Mouse (Mus musculus): ENCODE results near the gene Utp14b. TPM values are rescaled to one million over a fixed set of nuclear protein-coding genes. Genes with fewer than 3 reads are reported as not detected.

The Utp14b gene
- total RNA-seq (2022) = 1 to 10 TPM; 1.0 to 1.2 (median 1.1) TPM

- DNase-seq (ENCODE audit: low spot score) = peak; percentile 94
Observed at GRCm38 (mm10) chr1:78657671-78658440, at the start of gene Utp14b, which contains the start of gene Acsl3. Utp14b (plus strand) TSS chr1:78658038. Acsl3 (plus strand) TSS chr1:78657825.

GRCm38 (mm10) chr1:78609134-78609907 lies 48.5 kb upstream of the Utp14b start:
- DNase-seq (ENCODE audit: low spot score) = no peak

GRCm38 (mm10) chr1:78611039-78611438 lies 46.8 kb upstream of the Utp14b start:
- DNase-seq (ENCODE audit: low spot score) = peak; percentile 13

GRCm38 (mm10) chr1:78612959-78613358 lies 44.9 kb upstream of the Utp14b start:
- DNase-seq (ENCODE audit: low spot score) = no peak

- DNase-seq (ENCODE audit: low spot score) = no peak
Observed at GRCm38 (mm10) chr1:78624352-78624751, 33.5 kb upstream of the Utp14b start.

GRCm38 (mm10) chr1:78634486-78634885 lies 23.4 kb upstream of the Utp14b start:
- DNase-seq (ENCODE audit: low spot score) = no peak

GRCm38 (mm10) chr1:78640871-78641270 lies 17.0 kb upstream of the Utp14b start:
- no peak for DNase-seq (ENCODE audit: low spot score)

GRCm38 (mm10) chr1:78641791-78642190 lies 16.0 kb upstream of the Utp14b start:
- no peak for DNase-seq (ENCODE audit: low spot score)

- DNase-seq (ENCODE audit: low spot score) = peak; percentile 5
Observed at GRCm38 (mm10) chr1:78642197-78642596, 15.6 kb upstream of the Utp14b start.

GRCm38 (mm10) chr1:78647317-78647885 lies 10.4 kb upstream of the Utp14b start:
- no peak for DNase-seq (ENCODE audit: low spot score)

GRCm38 (mm10) chr1:78649269-78650061 lies 8.4 kb upstream of the Utp14b start:
- DNase-seq (ENCODE audit: low spot score) = no peak

GRCm38 (mm10) chr1:78656472-78656871 lies 1.4 kb upstream of the Utp14b start:
- peak; percentile 13 for DNase-seq (ENCODE audit: low spot score)

GRCm38 (mm10) chr1:78657021-78657629 lies 713 bp upstream of the Utp14b start:
- DNase-seq (ENCODE audit: low spot score) = no peak

GRCm38 (mm10) chr1:78658441-78659269 lies 817 bp downstream of the Utp14b start:
- DNase-seq (ENCODE audit: low spot score) = no peak

- no peak for DNase-seq (ENCODE audit: low spot score)
Observed at GRCm38 (mm10) chr1:78659270-78659823, 1.5 kb downstream of the Utp14b start.

- no peak for DNase-seq (ENCODE audit: low spot score)
Observed at GRCm38 (mm10) chr1:78664326-78664725, 6.5 kb downstream of the Utp14b start.

GRCm38 (mm10) chr1:78665954-78666499 lies 8.2 kb downstream of the Utp14b start:
- no peak for DNase-seq (ENCODE audit: low spot score)

GRCm38 (mm10) chr1:78666585-78666984 lies 8.7 kb downstream of the Utp14b start:
- no peak for DNase-seq (ENCODE audit: low spot score)

GRCm38 (mm10) chr1:78682291-78682690 lies 24.5 kb downstream of the Utp14b start:
- no peak for DNase-seq (ENCODE audit: low spot score)

GRCm38 (mm10) chr1:78684128-78684527 lies 26.3 kb downstream of the Utp14b start:
- DNase-seq (ENCODE audit: low spot score) = no peak

All from heart, adult 8-10 months (tissue).